In genomic region chr5:148820476-148820875, GRCm38 (mm10) we compare ENCODE assay signal across 8 mouse cellular contexts.
DNase-seq lines count a peak whose midpoint lies in the region; ATAC-seq lines count a peak whose summit lies in the region.

No protein-coding gene starts in this region.

- H3K4me3 ChIP-seq in kidney, embryonic 14.5 days (ENCODE audit: low read length), result peak overlapping the region; percentile 6; the same call in 1 of the 2 replicates

- H3K4me1 ChIP-seq in kidney, embryonic 14.5 days (ENCODE audit: control insufficient read depth, insufficient read depth, low read length), result peaks cover 13% of the 10 kb centered on the region

- 6% methylated on average over 20 of the region's 20 CpGs for WGBS in kidney, embryonic 14.5 days

- H3K4me2 ChIP-seq in kidney, embryonic 14.5 days (replicated peaks; ENCODE audit: low read depth, low read length), result peak overlapping the region; percentile 21; the same call in 1 of the 2 replicates

- peak; percentile 49 for DNase-seq in thymus, postnatal 0 days (ENCODE audit: low spot score)
- DNase-seq in thymus, postnatal 10 days (ENCODE audit: low spot score in 2 of 2), result no peak
- peak; percentile 53 for DNase-seq in embryo, embryonic 11 days
- DNase-seq in naive thymus-derived CD4-positive, alpha-beta T cell, adult 2 months (ENCODE audit: low read depth), result peak; percentile 65
- no peak for DNase-seq in cerebellum, adult 9-10 months
- DNase-seq in cerebellum, adult 11 months, result no peak
- no peak for DNase-seq in frontal cortex, postnatal 14 days (ENCODE audit: low spot score in 2 of 2)

- no peaks in the 10 kb centered on the region for H3K9me3 ChIP-seq in kidney, embryonic 14.5 days (ENCODE audit: control insufficient read depth, low read length)

- H3K36me3 ChIP-seq in kidney, embryonic 14.5 days (ENCODE audit: control insufficient read depth, insufficient read depth, low read length), result no peaks in the 10 kb centered on the region

- H3K27me3 ChIP-seq in kidney, embryonic 14.5 days (ENCODE audit: control insufficient read depth, insufficient read depth, low read length), result 0 out of 2 replicates have a peak, but pooled peaks cover 12% of the 10 kb centered on the region

- ATAC-seq in kidney, embryonic 14.5 days (ENCODE audit: low FRiP score, low TSS enrichment), result peak; percentile 34; the same call in 1 of the 2 replicates

- H3K9ac ChIP-seq in kidney, embryonic 14.5 days (ENCODE audit: low read depth, low read length), result no peak overlapping the region; the same call in 1 of the 2 replicates

- no peak overlapping the region for H3K27ac ChIP-seq in kidney, embryonic 14.5 days (ENCODE audit: low read depth, low read length)

Comparison
In these comparisons a context has a peak if more than half of its experiments do, and no peak if none do; other contexts are left out.
1. DNase-seq: peak in thymus, postnatal 0 days (single experiment), embryo, embryonic 11 days (single experiment) and naive thymus-derived CD4-positive, alpha-beta T cell, adult 2 months (single experiment); none in thymus, postnatal 10 days (0 of 2), cerebellum, adult 9-10 months (single experiment), cerebellum, adult 11 months (single experiment) and frontal cortex, postnatal 14 days (0 of 2).